Mouse (Mus musculus) thymus, adult 2 months (tissue): Measurements from ENCODE around the gene Nhp2. TPM values are rescaled to one million over a fixed set of nuclear protein-coding genes. Genes with fewer than 3 reads are reported as not detected.
"Not testable (repeated sequence)": the region's sequence is repeated elsewhere in the genome, so short reads cannot be mapped to it uniquely, and the experiment has no call there.

Source experiments
- DNase-seq: peaks from one replicate; pipeline ENCODE4 v3.0.0; 2021
- H3K27ac ChIP-seq: fragments of 200-500 bp; 2 replicates; pipeline ENCODE4 v1.5.1; 2012; ENCODE audit warnings: low read length, control low read depth; ENCODE audit not compliant: control insufficient read depth, insufficient read depth
- H3K27me3 ChIP-seq: fragments of 200-500 bp; 2 replicates; pipeline ENCODE4 v1.6.1; 2012; ENCODE audit warnings: mild to moderate bottlenecking, low read length, moderate library complexity, mixed read lengths; ENCODE audit not compliant: control insufficient read depth, insufficient read depth
- H3K36me3 ChIP-seq: fragments of 200-500 bp; 2 replicates; pipeline ENCODE4 v1.6.1; 2012; ENCODE audit warnings: mild to moderate bottlenecking, low read length, moderate library complexity; ENCODE audit not compliant: control insufficient read depth, insufficient read depth
- H3K4me1 ChIP-seq: fragments of 200-500 bp; replicated peaks from 2 replicates; pipeline ENCODE4 v1.6.1; 2012; ENCODE audit warnings: low read length; ENCODE audit not compliant: control insufficient read depth, insufficient read depth
- H3K4me3 ChIP-seq: fragments of 200-500 bp; 2 replicates; pipeline ENCODE4 v1.5.1; 2012; ENCODE audit warnings: mild to moderate bottlenecking, low read length, control low read depth, moderate library complexity; ENCODE audit not compliant: control insufficient read depth, insufficient read depth
- CTCF ChIP-seq: fragments of 200-500 bp; IDR thresholded peaks from 2 replicates; pipeline ENCODE4 v1.5.1; 2012; ENCODE audit warnings: mild to moderate bottlenecking, control low read depth, low read length, moderate library complexity, borderline replicate concordance; ENCODE audit not compliant: control insufficient read depth, poor library complexity, insufficient read depth; ENCODE audit errors: extremely low read depth
- POLR2A ChIP-seq: fragments of 200-500 bp; IDR thresholded peaks from 2 replicates; pipeline ENCODE4 v1.6.1; 2012; ENCODE audit warnings: mild to moderate bottlenecking, low read length, control low read depth, moderate library complexity; ENCODE audit not compliant: control insufficient read depth, poor library complexity, insufficient read depth; ENCODE audit errors: extremely low read depth
- WGBS: fragments of 180-500 bp; shearing (Covaris S2); methylation state at CpG from one replicate; pipeline ENCODE4 v1.1.7; 2018; 5-methylcytosine and 5-hydroxymethylcytosine counted together
- polyA plus RNA-seq: library from polyadenylated mRNA; depleted of rRNA; stranded (reverse); fragments of >200 nt; gene quantifications from 2 replicates; pipeline ENCODE4 v1.2.3, GENCODE M21; 2012

Gene Nhp2
- polyA plus RNA-seq, 1 experiment: 70.8 TPM

DNA sequence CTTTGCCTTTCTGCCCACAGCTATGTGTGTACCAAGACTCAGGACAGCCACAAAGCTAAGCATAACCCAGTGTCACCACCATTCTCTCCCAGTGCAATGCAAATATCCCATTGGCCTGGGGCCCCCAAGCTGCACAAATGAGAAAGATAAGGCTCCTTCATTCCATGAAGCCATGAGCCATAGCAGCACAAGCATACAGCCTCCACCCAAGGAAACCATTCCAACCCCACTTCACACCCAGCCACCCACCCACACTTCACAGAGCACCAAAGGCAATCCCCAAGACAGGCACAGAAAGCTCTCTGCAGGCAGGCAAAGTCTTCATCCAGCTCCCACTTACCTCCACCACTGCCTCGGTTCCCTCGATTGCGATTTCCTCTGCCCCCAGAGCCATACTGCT is 17.3 kb upstream of the Nhp2 start:
- WGBS: 97% methylated on average over 3 of the region's 3 CpGs
- Histone ChIP-seq H3K4me3 (no peak overlapping the region), H3K27me3 (no peaks in the 10 kb centered on the region), H3K27ac (no peak overlapping the region), H3K36me3 (peaks cover 81% of the 10 kb centered on the region), H3K4me1 (peaks cover 2% of the 10 kb centered on the region)
- DNase-seq: no peak
- TF ChIP-seq POLR2A: no peak
- TF ChIP-seq CTCF: no peak

DNA sequence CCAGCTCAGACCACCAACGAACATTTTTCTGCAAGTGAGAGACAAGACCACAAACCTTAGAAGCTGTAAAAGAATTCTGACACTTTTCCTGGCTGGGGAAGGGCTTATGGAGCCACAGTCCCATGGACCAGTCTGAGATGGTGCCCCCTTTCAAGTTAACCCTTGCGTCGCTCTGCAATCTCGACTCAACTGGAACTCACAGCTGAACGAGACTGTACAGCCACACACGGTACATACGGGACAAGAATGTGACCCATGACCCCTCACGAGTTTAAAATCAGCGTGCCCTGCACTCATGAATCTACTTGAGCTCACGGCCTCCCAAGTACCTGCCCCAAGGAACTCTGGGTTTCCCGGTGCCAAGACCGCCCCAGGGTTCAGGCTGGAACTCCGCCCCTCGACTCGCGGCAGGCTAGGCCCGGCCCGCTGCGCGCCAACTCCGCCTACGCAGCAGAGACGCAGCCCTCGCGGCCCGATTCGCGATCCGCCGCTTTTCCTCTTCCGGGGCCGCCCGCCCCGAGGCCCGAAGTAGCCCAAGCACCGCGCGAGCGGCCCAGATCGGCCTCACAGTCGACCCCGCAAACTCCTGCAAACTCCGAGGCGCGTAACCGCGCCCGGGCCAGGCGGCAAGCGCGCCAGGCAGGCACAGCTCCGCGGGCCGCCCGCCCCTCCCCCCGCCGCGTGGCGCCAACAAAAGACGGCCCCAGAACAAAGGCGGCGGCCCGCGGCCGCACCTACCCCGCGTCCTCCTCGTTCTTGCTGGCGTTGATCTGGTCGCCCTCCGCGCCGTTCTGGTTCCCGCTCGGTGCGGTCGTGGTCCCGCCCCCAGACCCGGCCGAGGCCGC is 13.7 kb upstream of the Nhp2 start:
- under 1% methylated on average over 81 of the region's 81 CpGs for WGBS

DNA sequence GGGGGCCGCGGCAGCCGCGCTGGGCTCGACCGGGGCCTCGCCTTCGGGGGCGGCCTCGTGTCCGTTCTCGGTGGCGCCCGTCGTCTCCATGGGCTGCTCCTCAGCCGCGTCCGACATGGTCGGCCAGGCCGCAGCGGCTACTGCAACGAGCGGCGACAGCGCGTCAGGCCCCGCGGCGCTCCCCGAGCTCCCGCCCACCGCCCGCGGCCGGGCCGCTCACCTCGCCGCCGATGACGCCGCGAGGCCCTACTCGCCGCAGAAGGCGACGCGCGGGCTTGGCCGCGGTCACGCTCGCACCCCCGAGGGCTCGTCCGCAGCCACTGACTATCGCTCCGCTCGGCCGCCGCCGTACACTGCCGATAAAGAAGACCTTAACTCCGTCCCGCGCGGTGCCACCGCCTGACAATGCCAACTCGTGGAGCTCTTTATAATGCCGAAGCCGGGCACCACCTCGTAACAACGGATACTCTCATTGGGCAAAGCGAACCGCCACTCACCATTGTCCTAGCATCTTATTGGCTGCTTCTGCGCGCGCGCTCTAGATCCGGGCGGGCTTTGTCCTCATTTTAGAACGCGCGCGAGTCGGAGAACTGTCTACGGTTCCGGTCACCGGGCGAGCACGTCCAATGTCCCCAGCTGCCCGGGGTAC is 13.0 kb upstream of the Nhp2 start, which contains the start of gene Hnrnpab:
TSS of gene Hnrnpab (minus strand) at position 401 of the 649 bp plus-strand sequence.
- DNase-seq: peak; percentile 96
- Histone ChIP-seq H3K4me1 (peaks cover 13% of the 10 kb centered on the region), H3K36me3 (peaks cover 38% of the 10 kb centered on the region), H3K27ac (peak within 1 kb of the TSS; percentile 15), H3K4me3 (peak within 1 kb of the TSS; percentile 75), H3K27me3 (no peaks in the 10 kb centered on the region)
- WGBS: under 1% methylated on average over 91 of the region's 91 CpGs
- TF ChIP-seq CTCF (no peak), POLR2A (peak; percentile 100)

More for the DNA sequence above, 13.7 kb upstream of the Nhp2 start:
- Histone ChIP-seq H3K4me3 (peak overlapping the region; percentile 64), H3K27ac (peak overlapping the region; percentile 15), H3K4me1 (peaks cover 13% of the 10 kb centered on the region), H3K36me3 (peaks cover 45% of the 10 kb centered on the region), H3K27me3 (no peaks in the 10 kb centered on the region)
- peak; percentile 86 for DNase-seq
- TF ChIP-seq POLR2A (peak; percentile 90), CTCF (peak; percentile 66; the same call in 1 of the 2 replicates)

DNA sequence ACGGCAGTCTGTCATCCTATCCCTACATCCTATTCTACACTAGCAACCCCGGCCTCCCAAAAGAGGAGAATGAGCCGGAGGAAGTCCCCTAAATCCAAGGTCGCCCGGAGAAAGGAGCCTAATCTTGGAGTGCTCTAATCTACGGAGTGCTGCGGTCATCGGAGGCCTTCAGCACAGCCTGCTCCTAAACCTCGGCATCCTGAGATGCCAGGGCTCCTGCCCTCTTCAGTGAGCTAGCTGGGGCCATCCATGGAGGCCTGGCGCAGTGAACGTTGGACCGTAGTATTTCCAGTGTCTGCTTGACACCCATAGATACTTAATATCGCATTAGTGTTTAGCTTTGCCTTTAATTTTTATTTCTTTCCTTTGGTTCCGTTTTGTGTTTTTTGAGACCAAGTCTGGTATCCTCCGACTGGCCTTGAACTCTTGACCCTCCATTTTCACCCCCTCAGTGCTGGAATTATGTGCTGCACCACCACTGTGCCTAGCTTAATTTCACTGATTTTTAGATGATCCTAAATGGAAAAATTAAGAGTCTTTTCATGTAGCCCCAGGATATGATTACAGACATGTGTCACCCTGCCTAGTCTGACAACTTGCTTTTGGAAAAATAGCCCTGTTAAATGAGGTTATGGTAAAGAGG is 12.3 kb upstream of the Nhp2 start:
- TF ChIP-seq POLR2A (no peak), CTCF (no peak)
- Histone ChIP-seq H3K27ac (peak overlapping the region; percentile 9; the same call in 1 of the 2 replicates), H3K4me3 (peak overlapping the region; percentile 75), H3K36me3 (peaks cover 31% of the 10 kb centered on the region), H3K4me1 (peaks cover 13% of the 10 kb centered on the region), H3K27me3 (no peaks in the 10 kb centered on the region)
- WGBS: 6% methylated on average over 15 of the region's 15 CpGs
- DNase-seq: no peak

DNA sequence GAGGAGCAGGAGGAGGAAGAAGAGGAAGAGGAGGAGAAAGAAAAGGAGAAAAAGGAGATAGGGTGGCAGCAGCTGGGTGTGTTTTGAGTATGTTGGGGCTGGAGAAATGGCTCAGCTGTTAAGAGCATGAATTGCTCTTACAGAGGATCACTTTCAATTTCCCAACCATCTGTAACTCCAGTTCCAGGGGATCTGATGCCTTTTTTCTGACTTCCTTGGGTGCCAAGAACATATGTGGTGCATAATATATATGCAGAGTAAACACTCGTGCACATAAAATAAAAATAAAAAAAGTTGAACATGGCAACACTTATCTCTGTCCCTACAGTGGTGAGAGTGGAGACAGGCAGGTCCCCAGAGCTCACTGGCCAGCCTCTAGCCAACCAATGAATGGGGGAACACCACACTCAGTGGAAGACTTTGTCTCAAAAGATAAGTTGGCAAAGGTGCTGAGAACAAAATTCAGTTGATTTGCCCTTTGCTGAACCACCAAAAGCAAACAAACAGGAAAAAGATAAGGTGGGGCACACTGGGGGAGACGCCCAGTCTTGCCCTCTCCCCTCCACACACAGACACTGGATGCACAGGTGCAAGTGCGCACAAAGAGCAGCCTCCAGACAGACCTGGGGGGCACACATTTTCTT is 10.1 kb upstream of the Nhp2 start:
- H3K4me1 ChIP-seq: peaks cover 13% of the 10 kb centered on the region
- 26% methylated on average over 3 of the region's 3 CpGs for WGBS
- TF ChIP-seq CTCF: no peak
- no peak for TF ChIP-seq POLR2A
- H3K36me3 ChIP-seq: peaks cover 10% of the 10 kb centered on the region
- no peaks in the 10 kb centered on the region for H3K27me3 ChIP-seq
- H3K4me3 ChIP-seq: no peak overlapping the region
- DNase-seq: no peak
- H3K27ac ChIP-seq: peak overlapping the region; percentile 91

DNA sequence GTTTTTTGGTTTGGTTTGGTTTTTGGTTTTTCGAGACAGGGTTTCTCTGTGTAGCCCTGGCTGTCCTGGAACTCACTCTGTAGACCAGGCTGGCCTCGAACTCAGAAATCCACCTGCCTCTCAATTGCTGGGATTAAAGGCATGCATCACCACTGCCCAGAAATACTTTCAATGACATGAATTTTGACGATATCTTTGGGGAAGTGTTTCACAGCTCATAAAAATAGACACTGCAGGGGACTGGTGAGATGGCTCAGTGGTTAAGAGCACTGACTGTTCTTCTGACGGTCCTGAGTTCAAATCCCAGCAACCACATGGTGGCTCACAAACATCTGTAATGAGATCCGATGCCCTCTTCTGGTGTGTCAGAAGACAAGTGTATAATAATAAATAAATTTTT is 9.6 kb upstream of the Nhp2 start:
- WGBS: 71% methylated on average over 5 of the region's 5 CpGs
- H3K36me3 ChIP-seq: not testable (repeated sequence)

More for the DNA sequence above, 9.6 kb upstream of the Nhp2 start:
- Histone ChIP-seq H3K4me1 (peaks cover 16% of the 10 kb centered on the region), H3K27ac (peak overlapping the region; percentile 91)
- not testable (repeated sequence) for DNase-seq, H3K4me3 ChIP-seq, H3K27me3 ChIP-seq
